Mouse (Mus musculus): ENCODE data around the gene Tkt.

Gene Tkt

GRCm38 (mm10) chr14:30619982-30620578 is 71.9 kb downstream of the Tkt start:
- peak in 1 of 2 experiments; percentile 51 for DNase-seq (ENCODE audit: low spot score in 2 of 2)

- DNase-seq (ENCODE audit: low spot score in 2 of 2) = no peak
Measured at GRCm38 (mm10) chr14:30622130-30622529, 74.0 kb downstream of the Tkt start.

- DNase-seq (ENCODE audit: low spot score in 2 of 2) = no peak
Measured at GRCm38 (mm10) chr14:30622556-30622955, 74.4 kb downstream of the Tkt start.
